Mouse (Mus musculus) E14TG2a.4 (cell line): ENCODE results near the gene Cygb.

ENCODE experiments used
- H3K27me3 ChIP-seq: 2 replicates; pipeline ENCODE4 v1.6.1; 2014; ENCODE audit warnings: low read length, control low read depth; ENCODE audit not compliant: insufficient read depth
- H3K36me3 ChIP-seq: 2 replicates; pipeline ENCODE4 v1.6.1; 2014; ENCODE audit warnings: low read length, control low read depth; ENCODE audit not compliant: insufficient read depth
- H3K4me1 ChIP-seq: replicated peaks from 2 replicates; pipeline ENCODE4 v1.6.1; 2014; ENCODE audit warnings: low read depth, low read length, control low read depth
- H3K4me3 ChIP-seq: replicated peaks from 2 replicates; pipeline ENCODE4 v1.5.1; 2014; ENCODE audit warnings: mild to moderate bottlenecking, low read length
- H3K9me3 ChIP-seq: 2 replicates; pipeline ENCODE4 v1.6.1; 2014; ENCODE audit warnings: low read length, control low read depth
- CTCF ChIP-seq: conservative IDR thresholded peaks from 2 replicates; pipeline ENCODE4 v1.5.1; 2014; ENCODE audit warnings: low read length
- NANOG ChIP-seq: IDR thresholded peaks from 2 replicates; pipeline ENCODE4 v1.6.1; 2014; ENCODE audit warnings: borderline replicate concordance, low read length, mixed read lengths
- POU5F1 ChIP-seq: IDR thresholded peaks from 2 replicates; pipeline ENCODE4 v1.6.1; 2014; ENCODE audit warnings: low read length, borderline replicate concordance

Gene Cygb

DNA sequence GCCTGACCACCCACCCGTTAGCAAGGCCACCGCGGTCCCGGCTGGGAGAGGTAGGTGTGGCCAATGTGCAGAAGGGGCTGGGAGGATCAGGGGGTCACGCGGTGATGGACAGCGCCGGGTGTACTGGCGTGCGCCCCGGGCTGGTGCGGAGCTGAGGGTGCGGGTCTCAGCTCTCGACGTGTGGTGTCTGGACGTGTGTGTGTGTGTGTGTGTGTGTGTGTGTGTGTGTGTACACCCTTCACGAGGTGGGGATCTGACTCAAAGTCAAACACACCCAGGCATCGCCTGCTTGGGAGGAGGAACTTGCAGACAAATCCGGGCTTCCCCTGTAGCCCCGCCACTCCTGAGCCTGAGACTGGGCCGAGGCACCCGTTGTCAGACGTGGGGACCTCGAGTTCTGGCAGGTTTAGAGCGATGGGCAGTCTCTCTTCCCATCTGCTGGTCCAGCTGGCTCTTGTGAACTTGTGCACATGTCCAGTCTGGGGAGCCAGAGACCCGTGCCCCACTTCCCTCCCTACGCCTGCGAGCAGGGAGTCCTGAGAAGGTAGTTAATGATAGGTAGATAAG lies at the start of gene Cygb:
Gene Cygb (minus strand): TSS at position 59 of the 567 bp plus-strand sequence.
- Histone ChIP-seq H3K27me3 (peaks cover 68% of the 10 kb centered on the region), H3K9me3 (no peaks in the 10 kb centered on the region), H3K4me1 (peaks cover 69% of the 10 kb centered on the region), H3K36me3 (no peaks in the 10 kb centered on the region), H3K4me3 (peak within 1 kb of the TSS; percentile 77)
- TF ChIP-seq POU5F1, result no peak
- no peak for TF ChIP-seq NANOG
- no peak for TF ChIP-seq CTCF

DNA sequence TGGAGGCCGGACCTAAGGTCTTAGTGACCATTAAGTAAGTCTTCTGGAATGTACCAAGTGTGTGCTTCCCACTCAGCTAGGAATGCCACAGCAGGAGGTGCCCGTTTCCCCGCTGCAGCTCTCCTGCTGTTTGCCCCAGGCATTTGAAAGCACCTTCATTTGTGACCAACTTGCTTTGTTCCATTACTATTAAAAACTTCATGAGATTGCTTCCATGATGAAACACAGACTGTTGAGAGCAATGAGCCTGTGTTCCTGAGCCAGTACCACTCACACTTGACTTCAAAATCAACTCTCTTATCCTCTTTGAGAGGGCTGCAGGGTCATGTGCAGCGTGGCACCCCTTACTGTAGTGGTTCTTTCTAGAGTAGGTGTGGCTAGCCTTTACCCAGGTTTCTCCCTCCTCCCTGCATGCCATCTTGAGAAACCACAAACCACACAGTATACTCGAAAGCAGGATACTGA lies 47.3 kb upstream of the Cygb start:
- Histone ChIP-seq H3K4me1 (peaks cover 76% of the 10 kb centered on the region), H3K4me3 (no peak overlapping the region), H3K9me3 (no peaks in the 10 kb centered on the region), H3K27me3 (no peaks in the 10 kb centered on the region), H3K36me3 (no peaks in the 10 kb centered on the region)
- TF ChIP-seq CTCF (no peak), NANOG (no peak), POU5F1 (no peak)

DNA sequence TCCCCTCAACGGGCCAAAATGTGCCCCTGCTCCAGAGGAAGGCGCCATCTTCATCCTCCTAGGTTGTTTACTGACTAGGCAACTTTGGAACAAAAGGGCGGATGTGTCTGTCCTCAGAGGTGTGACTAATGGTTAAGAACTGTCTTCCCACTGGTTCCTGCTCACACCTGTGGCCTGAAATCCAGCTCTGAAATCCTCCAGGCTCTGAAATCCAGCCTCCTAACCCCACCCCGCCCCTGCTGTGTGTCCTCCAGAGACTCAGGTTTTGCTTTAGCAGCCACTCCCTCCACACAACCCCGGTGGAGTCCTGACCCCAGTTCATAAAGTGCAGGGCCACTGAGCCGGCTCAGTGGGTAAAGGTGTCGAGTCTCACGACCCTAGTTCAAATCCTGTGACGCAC lies 43.4 kb upstream of the Cygb start:
- H3K4me3 ChIP-seq, result peak overlapping the region; percentile 84
- TF ChIP-seq NANOG (0 out of 2 replicates have a peak, but pooled peaks have one; percentile 10), POU5F1 (no peak), CTCF (no peak)
- H3K4me1 ChIP-seq, result peaks cover 80% of the 10 kb centered on the region
- H3K27me3 ChIP-seq, result 0 out of 2 replicates have a peak, but pooled peaks cover 5% of the 10 kb centered on the region
- H3K36me3 ChIP-seq, result peaks cover 5% of the 10 kb centered on the region; the same call in 1 of the 2 replicates
- H3K9me3 ChIP-seq, result no peaks in the 10 kb centered on the region

DNA sequence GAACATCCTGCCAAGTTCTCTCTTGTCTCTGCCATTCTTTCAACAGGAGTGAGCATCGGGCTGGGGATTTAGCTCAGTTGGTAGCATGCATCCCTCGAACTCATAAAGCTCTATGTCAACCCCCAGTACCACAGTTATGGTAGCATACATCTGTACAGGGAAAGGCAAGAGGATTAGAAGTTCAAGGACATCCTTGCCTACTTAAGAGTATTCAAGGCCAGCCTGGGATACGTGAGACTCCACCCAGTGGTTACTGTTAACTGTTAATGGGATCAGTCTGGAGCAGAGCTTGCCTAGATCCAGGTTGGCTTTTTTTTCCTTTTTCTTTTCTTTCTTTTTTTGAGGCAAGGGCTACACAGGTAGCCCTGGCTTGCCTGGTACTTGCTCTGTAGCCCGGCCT lies 42.3 kb upstream of the Cygb start:
- Histone ChIP-seq H3K36me3 (peaks cover 9% of the 10 kb centered on the region), H3K9me3 (no peaks in the 10 kb centered on the region), H3K27me3 (0 out of 2 replicates have a peak, but pooled peaks cover 5% of the 10 kb centered on the region), H3K4me3 (peak overlapping the region; percentile 84), H3K4me1 (peaks cover 76% of the 10 kb centered on the region)
- TF ChIP-seq NANOG (no peak), POU5F1 (no peak)

DNA sequence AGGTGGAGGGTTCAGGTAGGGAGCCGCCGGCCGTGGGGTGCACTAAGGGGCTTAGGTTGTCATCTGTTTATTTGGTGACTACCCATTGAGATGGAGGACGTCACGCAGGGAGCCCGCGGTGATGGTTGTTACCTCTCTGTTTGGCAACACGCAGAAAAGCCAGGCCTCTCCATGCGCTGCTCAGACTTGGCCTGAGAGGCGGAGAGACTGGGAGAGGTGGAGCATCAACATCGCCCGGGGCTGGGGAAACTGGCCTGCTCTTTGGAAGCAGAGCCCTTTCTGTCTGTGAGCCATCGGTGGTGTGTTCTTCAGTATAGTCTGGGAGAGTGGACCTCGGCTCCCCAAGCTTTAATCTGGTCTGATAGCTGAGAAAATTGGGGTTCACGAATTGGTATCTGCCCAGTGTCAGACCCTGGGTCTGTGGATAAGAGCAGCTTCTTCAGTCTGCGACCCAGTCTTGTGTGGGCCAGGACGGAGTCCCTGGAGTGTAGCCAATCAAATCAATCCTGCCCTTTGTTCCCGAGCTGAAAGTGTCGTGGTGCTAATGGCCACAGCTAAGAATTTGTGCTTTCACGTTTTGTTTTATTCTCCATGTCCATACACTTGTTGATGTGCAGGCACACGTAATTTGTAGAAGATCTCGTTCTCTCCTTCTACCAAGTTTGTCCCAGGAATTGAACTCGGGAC lies 41.2 kb upstream of the Cygb start:
- TF ChIP-seq CTCF (no peak), NANOG (no peak), POU5F1 (no peak)
- H3K36me3 ChIP-seq, result peaks cover 20% of the 10 kb centered on the region
- peaks cover 78% of the 10 kb centered on the region for H3K4me1 ChIP-seq
- H3K4me3 ChIP-seq, result peak overlapping the region; percentile 84
- H3K9me3 ChIP-seq, result no peaks in the 10 kb centered on the region
- 0 out of 2 replicates have a peak, but pooled peaks cover 5% of the 10 kb centered on the region for H3K27me3 ChIP-seq

DNA sequence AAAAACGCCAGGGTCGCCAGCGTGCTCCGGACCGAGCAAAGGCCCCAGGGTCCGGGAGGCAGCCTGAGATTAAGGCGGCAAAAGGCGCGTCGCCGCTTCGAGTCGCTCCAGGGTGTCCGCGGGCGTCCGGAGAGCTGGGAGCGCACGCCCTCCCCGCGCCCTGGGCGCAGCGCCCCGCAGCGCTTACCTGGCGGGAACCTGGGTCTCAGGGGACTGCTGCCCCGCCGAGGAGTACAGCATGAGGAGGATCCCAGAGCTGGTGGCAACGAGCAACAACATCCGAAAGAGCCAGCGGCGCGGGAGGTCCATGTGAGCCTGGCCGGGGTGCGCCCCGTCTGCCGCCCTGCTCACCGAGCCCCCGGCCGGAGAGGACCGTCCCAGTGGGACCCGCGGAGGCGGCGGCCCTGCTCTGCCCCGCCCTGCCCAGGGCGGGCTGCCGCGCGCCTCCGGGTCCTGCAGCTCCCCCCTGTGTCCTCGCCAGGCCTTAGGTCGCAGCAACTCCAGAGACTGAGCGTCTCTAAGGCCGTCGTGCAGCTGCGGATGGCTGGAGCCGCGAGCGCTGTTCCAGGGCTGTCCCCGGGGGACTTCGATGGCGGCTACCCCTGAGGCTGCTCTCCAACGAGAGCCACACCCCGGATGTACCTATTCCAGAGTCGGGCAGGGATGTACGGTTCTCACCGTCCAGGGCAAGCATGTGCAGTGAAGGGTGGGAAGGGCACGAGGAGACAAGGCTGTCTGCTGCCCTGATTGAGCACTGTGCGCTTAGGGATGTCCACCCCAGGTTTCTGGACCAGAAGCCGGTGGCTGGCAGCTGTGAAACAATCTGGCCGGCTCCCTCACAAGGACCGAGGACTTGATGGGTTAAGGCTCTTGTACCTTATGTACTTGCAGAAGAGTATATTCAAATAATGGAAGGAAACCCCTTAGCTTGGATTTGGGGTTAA lies 40.4 kb upstream of the Cygb start:
- H3K27me3 ChIP-seq, result 0 out of 2 replicates have a peak, but pooled peaks cover 5% of the 10 kb centered on the region
- TF ChIP-seq NANOG, result no peak
- no peak for TF ChIP-seq CTCF
- TF ChIP-seq POU5F1, result no peak
- H3K9me3 ChIP-seq, result no peaks in the 10 kb centered on the region
- peaks cover 28% of the 10 kb centered on the region for H3K36me3 ChIP-seq
- peak overlapping the region; percentile 84 for H3K4me3 ChIP-seq
- peaks cover 79% of the 10 kb centered on the region for H3K4me1 ChIP-seq

DNA sequence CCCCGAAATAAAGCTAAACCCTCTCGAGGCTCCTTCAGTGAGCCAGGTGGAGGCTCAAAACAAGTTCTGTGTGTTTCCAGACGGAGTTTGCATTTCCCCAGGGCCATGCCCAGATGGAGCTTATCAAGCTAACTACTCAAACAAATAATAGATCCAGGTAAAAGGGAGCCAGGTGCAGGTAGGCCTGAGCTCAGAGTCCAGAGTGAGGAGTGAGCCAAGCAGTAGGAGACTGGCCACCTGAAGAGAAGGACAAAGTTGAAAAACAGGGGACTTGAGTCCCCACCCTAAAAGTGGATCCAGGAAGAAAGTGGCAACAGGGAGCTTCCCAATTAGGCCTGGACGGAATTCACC lies 39.8 kb upstream of the Cygb start:
- TF ChIP-seq CTCF, result no peak
- Histone ChIP-seq H3K4me1 (peaks cover 80% of the 10 kb centered on the region), H3K36me3 (peaks cover 34% of the 10 kb centered on the region), H3K4me3 (peak overlapping the region; percentile 84), H3K27me3 (0 out of 2 replicates have a peak, but pooled peaks cover 5% of the 10 kb centered on the region), H3K9me3 (no peaks in the 10 kb centered on the region)
